Mouse (Mus musculus) kidney, adult 18-20 months (tissue): ENCODE measurements around the gene Galr2.

Source experiments
- DNase-seq: peaks from one replicate; pipeline ENCODE4 v3.0.0; 2021

Gene Galr2

GRCm38 (mm10) chr11:116280751-116281663 is at the start of gene Galr2:
Gene Galr2 (plus strand): TSS chr11:116280939.
- no peak for DNase-seq

- no peak for DNase-seq
Observed at GRCm38 (mm10) chr11:116232427-116232826, 48.3 kb upstream of the Galr2 start.

GRCm38 (mm10) chr11:116234901-116235300 is 45.8 kb upstream of the Galr2 start:
- no peak for DNase-seq

GRCm38 (mm10) chr11:116237742-116238395 is 42.9 kb upstream of the Galr2 start, which contains the start of gene Evpl:
Gene Evpl (minus strand): TSS chr11:116238077.
- peak; percentile 93 for DNase-seq

GRCm38 (mm10) chr11:116239797-116240196 is 40.9 kb upstream of the Galr2 start:
- no peak for DNase-seq

- peak; percentile 59 for DNase-seq
Observed at GRCm38 (mm10) chr11:116241744-116242235, 38.9 kb upstream of the Galr2 start.

DNA sequence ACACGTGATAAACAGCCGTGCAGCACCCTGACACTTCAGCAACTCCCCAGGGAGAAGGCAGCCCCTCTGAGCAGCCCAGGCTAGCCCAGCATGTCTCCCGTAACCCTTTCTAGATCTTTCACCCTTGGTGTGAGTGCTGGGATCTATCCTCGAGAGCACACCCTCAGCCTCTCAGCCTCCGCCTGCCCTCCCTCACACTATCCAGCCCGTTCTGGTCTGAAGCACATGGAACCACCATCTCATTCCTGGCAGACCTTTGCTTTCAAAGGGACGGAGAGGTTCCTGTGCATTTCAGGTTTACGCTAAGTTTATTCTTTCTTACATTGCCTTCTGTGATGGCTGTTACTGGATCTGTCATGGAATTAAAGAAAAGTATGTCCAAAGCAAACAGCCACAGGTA is 36.2 kb upstream of the Galr2 start:
- DNase-seq = no peak

- DNase-seq = peak; percentile 56
Observed at GRCm38 (mm10) chr11:116245616-116246015, 35.1 kb upstream of the Galr2 start.

GRCm38 (mm10) chr11:116247502-116248222 is 33.1 kb upstream of the Galr2 start:
- DNase-seq = peak; percentile 47

GRCm38 (mm10) chr11:116250898-116251297 is 29.8 kb upstream of the Galr2 start:
- DNase-seq = no peak

- peak; percentile 41 for DNase-seq
Observed at GRCm38 (mm10) chr11:116253076-116253600, 27.6 kb upstream of the Galr2 start.

DNA sequence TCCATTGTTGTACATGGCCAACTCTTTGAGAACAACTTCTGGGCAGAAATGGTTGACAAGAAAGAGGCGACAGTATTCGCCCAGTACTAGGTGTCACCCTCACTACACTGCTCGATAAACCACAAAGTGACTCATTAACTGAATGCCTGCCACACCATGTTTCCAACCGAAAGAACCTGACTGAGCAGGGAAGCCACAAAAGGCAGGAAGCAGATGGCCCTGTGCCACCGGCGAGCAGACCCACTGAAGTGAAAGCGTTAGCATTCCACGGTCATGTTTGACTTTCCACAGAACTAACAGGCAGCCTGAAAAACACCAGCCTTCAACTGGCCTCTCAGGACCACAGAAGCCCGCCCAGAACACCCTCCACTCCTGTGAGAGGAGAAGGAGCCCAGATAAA is 26.1 kb upstream of the Galr2 start:
- DNase-seq = peak; percentile 69

DNA sequence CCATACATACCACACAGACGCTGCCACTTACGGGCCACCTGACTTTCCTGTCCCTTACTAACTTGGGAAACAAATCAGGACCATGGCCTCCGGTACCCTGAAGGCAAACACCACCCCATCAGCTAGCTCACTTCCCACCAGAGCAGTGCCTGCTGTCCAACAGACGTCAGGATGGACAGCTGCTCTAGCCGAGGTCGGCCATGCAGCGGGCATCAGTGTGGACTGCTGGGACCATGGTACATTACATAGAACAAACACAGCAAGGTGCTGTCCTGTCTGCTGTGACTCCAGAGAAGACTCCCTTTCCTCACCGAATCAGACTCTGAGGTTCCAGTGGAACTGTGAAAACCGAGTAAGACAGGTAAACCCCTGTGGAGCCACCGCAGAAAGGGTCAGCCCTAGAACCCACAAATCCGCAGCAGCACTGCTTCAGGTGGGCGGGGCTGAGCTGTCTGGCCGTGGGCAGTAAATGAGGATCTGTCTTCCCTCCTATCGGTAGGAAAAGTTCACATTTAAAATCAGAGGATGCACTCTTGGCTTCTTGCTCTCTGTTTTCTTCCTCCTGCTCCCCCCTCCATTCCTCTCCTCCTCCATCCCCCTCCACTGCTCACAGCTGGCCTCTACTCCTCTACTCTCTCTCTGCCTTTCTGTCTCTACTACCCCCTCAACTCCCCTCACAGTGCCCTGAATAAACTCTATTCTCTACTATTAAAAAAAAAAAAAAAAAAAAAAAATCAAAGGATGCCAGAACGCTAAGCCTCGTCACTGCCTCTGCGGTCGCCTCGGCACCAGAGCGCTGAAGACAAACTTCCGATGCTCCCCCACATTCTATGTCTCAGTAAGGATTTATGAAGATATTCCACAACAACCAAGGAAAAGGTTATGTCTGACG is 25.4 kb upstream of the Galr2 start:
- DNase-seq = no peak

- no peak for DNase-seq
Observed at GRCm38 (mm10) chr11:116255982-116256675, 24.6 kb upstream of the Galr2 start.

DNA sequence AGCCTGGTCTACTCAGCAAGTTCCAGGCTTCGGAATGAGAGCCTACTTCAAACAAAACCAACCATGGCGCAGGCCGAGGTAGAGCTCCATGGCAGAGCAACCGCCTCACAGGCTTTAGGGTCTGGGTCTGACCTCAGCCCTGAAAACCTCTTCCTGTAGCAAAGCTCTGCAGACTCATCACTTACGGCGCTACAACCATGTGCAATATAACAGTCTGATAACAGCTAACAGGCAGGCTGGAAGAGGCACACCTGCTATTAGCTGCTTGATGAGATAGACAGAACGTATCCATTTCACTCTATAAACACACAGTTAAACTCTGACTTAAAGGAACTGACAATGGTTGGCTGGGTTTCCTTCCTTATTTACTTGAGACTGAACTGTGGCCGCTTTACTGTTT is 21.3 kb upstream of the Galr2 start:
- no peak for DNase-seq

DNA sequence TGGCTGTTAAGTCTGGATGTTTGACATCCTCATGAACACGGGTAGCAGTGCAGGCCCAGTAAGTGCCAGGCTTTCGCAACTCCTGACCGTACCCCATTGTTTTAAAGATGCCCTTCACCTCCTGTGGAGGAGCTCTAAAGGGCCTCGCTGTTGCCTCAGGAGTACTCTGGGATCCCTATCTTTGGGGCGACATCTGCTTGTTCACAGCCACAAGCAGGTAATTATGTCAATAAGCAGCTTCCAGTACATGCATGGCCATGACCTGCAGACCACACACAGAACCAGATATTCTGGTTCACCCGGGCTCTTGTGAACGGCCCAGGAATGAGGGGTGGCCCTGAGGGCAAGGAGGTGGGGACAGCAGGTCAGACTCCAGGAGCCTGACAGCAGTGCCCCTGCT is 20.5 kb upstream of the Galr2 start:
- no peak for DNase-seq

- no peak for DNase-seq
Observed at GRCm38 (mm10) chr11:116265352-116265751, 15.4 kb upstream of the Galr2 start.

- no peak for DNase-seq
Observed at GRCm38 (mm10) chr11:116265850-116266249, 14.9 kb upstream of the Galr2 start.

- no peak for DNase-seq
Observed at GRCm38 (mm10) chr11:116267637-116268036, 13.1 kb upstream of the Galr2 start.

- DNase-seq = no peak
Observed at GRCm38 (mm10) chr11:116268313-116268712, 12.4 kb upstream of the Galr2 start.

GRCm38 (mm10) chr11:116269560-116269959 is 11.2 kb upstream of the Galr2 start:
- DNase-seq = no peak
